Mouse (Mus musculus) heart, embryonic 14.5 days (tissue): ENCODE data around the gene Acat3. TPM values are rescaled to one million over a fixed set of nuclear protein-coding genes. Genes with fewer than 3 reads are reported as not detected.

Source experiments
- polyA plus RNA-seq: library from polyadenylated mRNA; unstranded; fragments of >200 nt; fragmentation: Nextera tagmentation; extraction: Ambion mirVana; gene quantifications from 2 replicates; pipeline ENCODE4 v1.2.1, GENCODE M21; 2014

Acat3 gene
- polyA plus RNA-seq, 1 experiment from 2014 or later, result 0.28 TPM

Other genes starting within 250 kb of the Acat3 start
- gene Igf2r, start 170.9 kb downstream of the Acat3 start, polyA plus RNA-seq, result 196 and 201 TPM in 2 replicates
- gene Mas1, start 72.5 kb downstream of the Acat3 start, polyA plus RNA-seq, result 0.65 and 0.70 TPM in 2 replicates
- gene Mrgprh, start 64.6 kb downstream of the Acat3 start, polyA plus RNA-seq, result 0.09 and 0.16 TPM in 2 replicates
- gene Pnldc1, start 30.4 kb downstream of the Acat3 start, polyA plus RNA-seq, result 1.5 and 1.6 TPM in 2 replicates
- 345 and 353 TPM in 2 replicates for gene Tcp1, start 24.9 kb downstream of the Acat3 start, polyA plus RNA-seq
- gene Mrpl18, start 24.3 kb downstream of the Acat3 start, polyA plus RNA-seq, result 197 and 200 TPM in 2 replicates
- gene Acat2, start 20.1 kb upstream of the Acat3 start, polyA plus RNA-seq, result 22.8 and 25.6 TPM in 2 replicates
- 83.1 and 85.7 TPM in 2 replicates for gene Wtap, start 53.6 kb upstream of the Acat3 start, polyA plus RNA-seq
- gene Sod2, start 66.2 kb upstream of the Acat3 start, polyA plus RNA-seq, result 520 and 533 TPM in 2 replicates
- gene Gpr31b, start 111.7 kb upstream of the Acat3 start, polyA plus RNA-seq, result 0.30 TPM in 1 of 2 replicates, not detected in the other
- gene Tcp10b, start 120.5 kb upstream of the Acat3 start, polyA plus RNA-seq, result 0.15 TPM in 1 of 2 replicates, not detected in the other
- gene Unc93a, start 191.2 kb upstream of the Acat3 start, polyA plus RNA-seq, result not detected in 2 replicates